Mouse (Mus musculus): ENCODE measurements at regions not wholly inside any gene's neighbourhood (a gene's known extent, or its start where the extent isn't known, plus 50 kb on each side); places are given as distances from the start of the nearest gene placed in this dataset.

- DNase-seq (ENCODE audit: low spot score) (no peak), ATAC-seq (ENCODE audit: extremely low read depth, insufficient number of reproducible peaks, low FRiP score, poor library complexity, severe bottlenecking) (no peak)
- Histone ChIP-seq H3K27me3 (ENCODE audit: insufficient read depth, low read length) (no peaks in the 10 kb centered on the region), H3K36me3 (replicated peaks) (no peaks in the 10 kb centered on the region), H3K4me3 (ENCODE audit: low read depth, low read length) (no peak overlapping the region), H3K4me1 (ENCODE audit: insufficient read depth, low read depth, low read length) (no peaks in the 10 kb centered on the region), H3K9me3 (replicated peaks) (peaks cover 82% of the 10 kb centered on the region)
- TF ChIP-seq GATA1 (IDR thresholded peaks at IDR 0.05; ENCODE audit: borderline replicate concordance, low read length) (no peak), TAL1 (conservative IDR thresholded peaks at IDR 0.05; ENCODE audit: low read depth, low read length) (no peak), POLR2AphosphoS5 (IDR thresholded peaks at IDR 0.05; ENCODE audit: insufficient replicate concordance, low read depth, low read length) (no peak), GATA2 (IDR thresholded peaks at IDR 0.05; ENCODE audit: borderline replicate concordance, low read depth, low read length) (no peak), CTCF (IDR thresholded peaks at IDR 0.05; ENCODE audit: low read depth, low read length) (no peak)
Measured at GRCm38 (mm10) chr11:114248261-114248898, 181.5 kb upstream of the Sdk2 start.

GRCm38 (mm10) chr11:114239311-114239803, 172.5 kb upstream of the Sdk2 start:
- H3K27me3 ChIP-seq (ENCODE audit: insufficient read depth, low read length), result no peaks in the 10 kb centered on the region
- H3K9me3 ChIP-seq (replicated peaks), result peaks cover 78% of the 10 kb centered on the region
- DNase-seq (ENCODE audit: low spot score), result no peak
- H3K36me3 ChIP-seq (replicated peaks), result no peaks in the 10 kb centered on the region
- ATAC-seq (ENCODE audit: extremely low read depth, insufficient number of reproducible peaks, low FRiP score, poor library complexity, severe bottlenecking), result no peak
- H3K4me1 ChIP-seq (ENCODE audit: insufficient read depth, low read depth, low read length), result no peaks in the 10 kb centered on the region
- H3K4me3 ChIP-seq (ENCODE audit: low read depth, low read length), result no peak overlapping the region
- TF ChIP-seq CTCF (IDR thresholded peaks at IDR 0.05; ENCODE audit: low read depth, low read length) (no peak), TAL1 (conservative IDR thresholded peaks at IDR 0.05; ENCODE audit: low read depth, low read length) (no peak), POLR2AphosphoS5 (IDR thresholded peaks at IDR 0.05; ENCODE audit: insufficient replicate concordance, low read depth, low read length) (no peak), GATA1 (IDR thresholded peaks at IDR 0.05; ENCODE audit: borderline replicate concordance, low read length) (no peak), GATA2 (IDR thresholded peaks at IDR 0.05; ENCODE audit: borderline replicate concordance, low read depth, low read length) (no peak)

- DNase-seq (ENCODE audit: low spot score) (no peak), ATAC-seq (ENCODE audit: extremely low read depth, insufficient number of reproducible peaks, low FRiP score, poor library complexity, severe bottlenecking) (no peak)
- Histone ChIP-seq H3K36me3 (replicated peaks) (no peaks in the 10 kb centered on the region), H3K4me1 (ENCODE audit: insufficient read depth, low read depth, low read length) (no peaks in the 10 kb centered on the region), H3K9me3 (replicated peaks) (peaks cover 78% of the 10 kb centered on the region), H3K27me3 (ENCODE audit: insufficient read depth, low read length) (no peaks in the 10 kb centered on the region), H3K4me3 (ENCODE audit: low read depth, low read length) (no peak overlapping the region)
- TF ChIP-seq CTCF (IDR thresholded peaks at IDR 0.05; ENCODE audit: low read depth, low read length), result no peak
Measured at GRCm38 (mm10) chr11:114238801-114239200, 172.0 kb upstream of the Sdk2 start.

- ATAC-seq (ENCODE audit: extremely low read depth, insufficient number of reproducible peaks, low FRiP score, poor library complexity, severe bottlenecking) (no peak), DNase-seq (ENCODE audit: low spot score) (no peak)
- Histone ChIP-seq H3K4me1 (ENCODE audit: insufficient read depth, low read depth, low read length) (no peaks in the 10 kb centered on the region), H3K4me3 (ENCODE audit: low read depth, low read length) (no peak overlapping the region), H3K27me3 (ENCODE audit: insufficient read depth, low read length) (no peaks in the 10 kb centered on the region), H3K9me3 (replicated peaks) (peaks cover 80% of the 10 kb centered on the region), H3K36me3 (replicated peaks) (no peaks in the 10 kb centered on the region)
- no peak for TF ChIP-seq POLR2AphosphoS5 (IDR thresholded peaks at IDR 0.05; ENCODE audit: insufficient replicate concordance, low read depth, low read length)
- TF ChIP-seq GATA1 (IDR thresholded peaks at IDR 0.05; ENCODE audit: borderline replicate concordance, low read length), result no peak
- no peak for TF ChIP-seq GATA2 (IDR thresholded peaks at IDR 0.05; ENCODE audit: borderline replicate concordance, low read depth, low read length)
- no peak for TF ChIP-seq TAL1 (conservative IDR thresholded peaks at IDR 0.05; ENCODE audit: low read depth, low read length)
- TF ChIP-seq CTCF (IDR thresholded peaks at IDR 0.05; ENCODE audit: low read depth, low read length), result no peak
Measured at GRCm38 (mm10) chr11:114238316-114238715, 171.5 kb upstream of the Sdk2 start.

- no peaks in the 10 kb centered on the region for H3K4me1 ChIP-seq (ENCODE audit: insufficient read depth, low read depth, low read length)
- no peak overlapping the region for H3K4me3 ChIP-seq (ENCODE audit: low read depth, low read length)
- ATAC-seq (ENCODE audit: extremely low read depth, insufficient number of reproducible peaks, low FRiP score, poor library complexity, severe bottlenecking), result no peak
- no peaks in the 10 kb centered on the region for H3K27me3 ChIP-seq (ENCODE audit: insufficient read depth, low read length)
- DNase-seq (ENCODE audit: low spot score), result no peak
- H3K36me3 ChIP-seq (replicated peaks), result no peaks in the 10 kb centered on the region
- H3K9me3 ChIP-seq (replicated peaks), result peaks cover 83% of the 10 kb centered on the region
- TF ChIP-seq GATA2 (IDR thresholded peaks at IDR 0.05; ENCODE audit: borderline replicate concordance, low read depth, low read length) (no peak), POLR2AphosphoS5 (IDR thresholded peaks at IDR 0.05; ENCODE audit: insufficient replicate concordance, low read depth, low read length) (no peak), TAL1 (conservative IDR thresholded peaks at IDR 0.05; ENCODE audit: low read depth, low read length) (no peak), GATA1 (IDR thresholded peaks at IDR 0.05; ENCODE audit: borderline replicate concordance, low read length) (no peak), CTCF (IDR thresholded peaks at IDR 0.05; ENCODE audit: low read depth, low read length) (no peak)
Measured at GRCm38 (mm10) chr11:114234542-114234910, 167.7 kb upstream of the Sdk2 start.

GRCm38 (mm10) chr11:114233636-114234541, 167.0 kb upstream of the Sdk2 start:
- TF ChIP-seq POLR2AphosphoS5 (IDR thresholded peaks at IDR 0.05; ENCODE audit: insufficient replicate concordance, low read depth, low read length) (no peak), GATA1 (IDR thresholded peaks at IDR 0.05; ENCODE audit: borderline replicate concordance, low read length) (no peak), TAL1 (conservative IDR thresholded peaks at IDR 0.05; ENCODE audit: low read depth, low read length) (no peak), CTCF (IDR thresholded peaks at IDR 0.05; ENCODE audit: low read depth, low read length) (no peak), GATA2 (IDR thresholded peaks at IDR 0.05; ENCODE audit: borderline replicate concordance, low read depth, low read length) (no peak)
- DNase-seq (ENCODE audit: low spot score) (no peak), ATAC-seq (ENCODE audit: extremely low read depth, insufficient number of reproducible peaks, low FRiP score, poor library complexity, severe bottlenecking) (no peak)
- H3K4me1 ChIP-seq (ENCODE audit: insufficient read depth, low read depth, low read length), result no peaks in the 10 kb centered on the region
- H3K36me3 ChIP-seq (replicated peaks), result no peaks in the 10 kb centered on the region
- H3K9me3 ChIP-seq (replicated peaks), result peaks cover 83% of the 10 kb centered on the region
- no peaks in the 10 kb centered on the region for H3K27me3 ChIP-seq (ENCODE audit: insufficient read depth, low read length)
- no peak overlapping the region for H3K4me3 ChIP-seq (ENCODE audit: low read depth, low read length)

All from G1E (cell line).